Mouse (Mus musculus) intestine, postnatal 0 days (tissue): ENCODE results near the gene Nradd. TPM values are rescaled to one million over a fixed set of nuclear protein-coding genes. Genes with fewer than 3 reads are reported as not detected.

Source experiments
- ATAC-seq: fragments of 200-750 bp; cut with Nextera tagmentation; 2 replicates; pipeline ENCODE4 v1.8.0; 2017; ENCODE audit warnings: mild to moderate bottlenecking, moderate TSS enrichment, moderate library complexity
- H3K27ac ChIP-seq: fragments of 300-500 bp; sonication (generic); 2 replicates; pipeline ENCODE4 v1.5.1; 2014; ENCODE audit warnings: mild to moderate bottlenecking, low read depth, low read length, moderate library complexity
- H3K27me3 ChIP-seq: fragments of 300-500 bp; sonication (generic); replicated peaks from 2 replicates; pipeline ENCODE4 v1.6.1; 2014; ENCODE audit warnings: low read length, mixed read lengths; ENCODE audit not compliant: control insufficient read depth, insufficient read depth
- H3K36me3 ChIP-seq: fragments of 300-500 bp; sonication (generic); 2 replicates; pipeline ENCODE4 v1.6.1; 2014; ENCODE audit warnings: mild to moderate bottlenecking, moderate library complexity; ENCODE audit not compliant: control insufficient read depth, insufficient read depth
- H3K4me1 ChIP-seq: fragments of 300-500 bp; sonication (generic); replicated peaks from 2 replicates; pipeline ENCODE4 v1.6.1; 2014; ENCODE audit warnings: antibody characterized with exemption, low read length, mixed read lengths; ENCODE audit not compliant: control insufficient read depth, insufficient read depth
- H3K4me2 ChIP-seq: fragments of 300-500 bp; sonication (generic); replicated peaks from 2 replicates; pipeline ENCODE4 v1.6.1; 2014; ENCODE audit warnings: low read depth, mild to moderate bottlenecking, moderate library complexity
- H3K4me3 ChIP-seq: fragments of 300-500 bp; sonication (generic); 2 replicates; pipeline ENCODE4 v1.5.1; 2014; ENCODE audit warnings: low read depth, low read length
- H3K9ac ChIP-seq: fragments of 300-500 bp; sonication (generic); 2 replicates; pipeline ENCODE4 v1.6.1; 2014; ENCODE audit warnings: mild to moderate bottlenecking, low read depth, low read length
- H3K9me3 ChIP-seq: fragments of 300-500 bp; sonication (generic); 2 replicates; pipeline ENCODE4 v1.6.1; 2016; ENCODE audit warnings: mixed run types; ENCODE audit not compliant: control insufficient read depth
- CTCF ChIP-seq: sonication (generic); IDR thresholded peaks from 2 replicates; pipeline ENCODE4 v1.5.1; 2016; ENCODE audit warnings: low read depth, mild to moderate bottlenecking, control low read depth, antibody characterized with exemption, moderate library complexity
- WGBS: fragments of 180-500 bp; shearing (Covaris S2); extraction: QIAGEN DNeasy Blood & Tissue Kit; methylation state at CpG from one replicate; pipeline ENCODE4 v1.1.7; 2014; 5-methylcytosine and 5-hydroxymethylcytosine counted together
- polyA plus RNA-seq: library from polyadenylated mRNA; unstranded; fragments of >200 nt; fragmentation: Nextera tagmentation; extraction: Ambion mirVana; gene quantifications from 2 replicates; pipeline ENCODE4 v1.2.1, GENCODE M21; 2015

Gene Nradd
- polyA plus RNA-seq, 1 experiment from 2014 or later, result 39.4 TPM

DNA sequence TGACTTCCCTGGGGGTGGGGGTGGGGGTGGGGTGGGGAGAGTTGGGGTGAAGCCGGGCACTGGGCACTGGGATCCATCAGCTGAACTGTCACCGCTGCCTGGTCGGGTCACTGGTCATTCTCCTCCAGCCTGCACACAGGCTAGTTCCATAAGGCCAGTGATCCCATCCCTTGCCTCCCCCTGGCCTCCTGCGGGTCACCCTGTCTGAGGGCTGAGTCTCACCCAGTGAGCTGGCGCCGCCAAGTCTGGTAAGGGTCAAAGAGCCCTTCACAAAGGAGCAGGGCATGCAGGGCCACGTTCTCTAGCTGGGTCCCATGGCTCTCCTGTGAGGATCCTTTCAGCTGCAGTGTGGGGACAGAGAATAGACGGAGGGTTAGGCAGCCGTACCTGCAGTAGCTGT, 19.5 kb upstream of the Nradd start:
- H3K9ac ChIP-seq, result no peak overlapping the region
- H3K4me2 ChIP-seq, result no peak overlapping the region
- no peaks in the 10 kb centered on the region for H3K4me1 ChIP-seq
- WGBS, result 57% methylated on average over 9 of the region's 9 CpGs
- H3K27me3 ChIP-seq, result no peaks in the 10 kb centered on the region
- TF ChIP-seq CTCF, result no peak
- H3K9me3 ChIP-seq, result no peaks in the 10 kb centered on the region
- peaks cover 8% of the 10 kb centered on the region; the same call in 1 of the 2 replicates for H3K36me3 ChIP-seq
- ATAC-seq, result no peak
- H3K4me3 ChIP-seq, result no peak overlapping the region
- no peak overlapping the region for H3K27ac ChIP-seq

DNA sequence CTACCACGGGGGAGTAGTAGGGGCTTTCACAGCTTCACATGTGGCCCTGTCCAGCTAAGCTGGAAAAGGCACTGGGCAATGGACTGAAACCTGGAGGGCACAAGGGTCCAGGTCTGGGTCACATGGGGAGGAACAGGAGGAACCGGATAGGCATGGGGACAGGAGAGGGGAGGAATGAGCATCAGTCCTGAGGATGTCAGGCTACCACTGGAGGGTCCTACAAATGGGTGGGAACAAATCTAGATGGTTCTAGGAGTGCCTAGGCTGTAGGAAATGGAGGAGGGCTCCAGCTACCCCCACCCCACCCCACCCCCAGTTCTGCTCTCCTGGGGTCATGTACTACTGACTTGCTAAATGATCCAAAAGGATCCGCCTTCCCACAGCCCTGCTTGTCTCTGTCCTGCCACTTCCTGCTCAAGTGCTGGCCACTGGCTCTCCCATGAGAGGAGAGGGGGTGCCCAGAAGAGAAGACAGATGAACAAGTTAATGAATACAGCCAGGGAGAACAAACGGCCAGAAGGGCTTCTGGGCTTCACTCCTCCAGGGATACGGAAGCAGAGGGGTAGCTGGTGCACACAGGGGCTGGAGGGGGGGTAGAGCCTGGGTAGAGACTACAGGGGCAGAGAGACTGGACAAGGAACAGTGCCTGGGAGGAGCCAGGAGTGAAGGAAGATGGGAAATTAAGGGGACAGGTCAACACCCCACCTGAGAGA, 18.7 kb upstream of the Nradd start:
- no peak for TF ChIP-seq CTCF
- whole genome bisulfite sequencing, result 55% methylated on average over 5 of the region's 5 CpGs
- no peak for ATAC-seq
- H3K9me3 ChIP-seq, result no peaks in the 10 kb centered on the region
- H3K27me3 ChIP-seq, result no peaks in the 10 kb centered on the region
- no peak overlapping the region for H3K9ac ChIP-seq
- H3K27ac ChIP-seq, result no peak overlapping the region
- H3K4me2 ChIP-seq, result no peak overlapping the region
- H3K36me3 ChIP-seq, result peaks cover 12% of the 10 kb centered on the region; the same call in 1 of the 2 replicates
- no peaks in the 10 kb centered on the region for H3K4me1 ChIP-seq
- H3K4me3 ChIP-seq, result no peak overlapping the region

DNA sequence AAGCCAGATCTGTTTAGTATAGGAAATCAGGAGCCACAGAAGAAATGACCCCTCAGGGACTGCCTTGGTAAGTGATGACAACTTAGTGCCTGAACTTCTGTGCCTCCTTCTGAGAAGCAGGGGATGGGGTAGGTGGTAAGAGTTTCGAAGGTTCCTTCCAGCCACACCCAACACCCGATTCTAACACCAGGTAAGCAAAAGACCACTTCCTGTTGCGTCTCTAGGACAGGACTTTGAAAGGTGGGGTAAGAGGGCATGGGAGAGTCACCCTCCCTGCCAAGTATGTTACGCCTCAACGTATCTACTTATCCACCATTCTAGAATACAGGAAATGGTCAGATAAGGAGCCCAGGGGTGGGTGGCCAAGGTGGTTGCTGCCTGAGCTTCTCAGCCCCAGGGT, 16.8 kb upstream of the Nradd start:
- Histone ChIP-seq H3K36me3 (peaks cover 15% of the 10 kb centered on the region; the same call in 1 of the 2 replicates), H3K9me3 (no peaks in the 10 kb centered on the region), H3K27ac (no peak overlapping the region), H3K4me2 (no peak overlapping the region), H3K4me1 (no peaks in the 10 kb centered on the region), H3K9ac (no peak overlapping the region), H3K4me3 (no peak overlapping the region), H3K27me3 (no peaks in the 10 kb centered on the region)
- WGBS, result 77% methylated on average over 5 of the region's 5 CpGs
- no peak for ATAC-seq
- no peak for TF ChIP-seq CTCF

DNA sequence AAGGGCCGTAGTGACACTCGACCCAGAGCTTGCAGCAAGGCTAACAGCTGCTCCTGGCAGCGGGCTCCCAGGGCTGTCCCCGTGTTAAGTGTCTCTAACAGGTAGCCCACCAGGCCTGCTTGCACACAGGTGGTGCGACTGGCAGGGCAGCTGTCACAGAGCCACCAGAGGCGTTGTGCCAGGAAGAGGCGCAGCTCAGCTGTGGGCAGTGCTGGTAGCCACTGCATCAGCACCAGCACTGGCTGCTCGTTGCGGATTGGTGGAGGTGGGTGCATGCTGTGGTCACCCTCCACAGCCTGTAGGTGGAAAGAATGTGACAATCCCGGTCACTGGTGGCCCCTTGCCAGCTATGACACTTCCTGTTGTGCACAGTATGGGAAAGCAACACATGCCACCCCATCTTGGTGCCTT, 14.4 kb upstream of the Nradd start:
- TF ChIP-seq CTCF, result no peak
- peaks cover 15% of the 10 kb centered on the region; the same call in 1 of the 2 replicates for H3K36me3 ChIP-seq
- ATAC-seq, result no peak
- H3K4me2 ChIP-seq, result no peak overlapping the region
- H3K9me3 ChIP-seq, result no peaks in the 10 kb centered on the region
- H3K27me3 ChIP-seq, result no peaks in the 10 kb centered on the region
- H3K27ac ChIP-seq, result no peak overlapping the region
- no peak overlapping the region for H3K9ac ChIP-seq
- no peaks in the 10 kb centered on the region for H3K4me1 ChIP-seq
- no peak overlapping the region for H3K4me3 ChIP-seq
- 88% methylated on average over 10 of the region's 10 CpGs for WGBS

DNA sequence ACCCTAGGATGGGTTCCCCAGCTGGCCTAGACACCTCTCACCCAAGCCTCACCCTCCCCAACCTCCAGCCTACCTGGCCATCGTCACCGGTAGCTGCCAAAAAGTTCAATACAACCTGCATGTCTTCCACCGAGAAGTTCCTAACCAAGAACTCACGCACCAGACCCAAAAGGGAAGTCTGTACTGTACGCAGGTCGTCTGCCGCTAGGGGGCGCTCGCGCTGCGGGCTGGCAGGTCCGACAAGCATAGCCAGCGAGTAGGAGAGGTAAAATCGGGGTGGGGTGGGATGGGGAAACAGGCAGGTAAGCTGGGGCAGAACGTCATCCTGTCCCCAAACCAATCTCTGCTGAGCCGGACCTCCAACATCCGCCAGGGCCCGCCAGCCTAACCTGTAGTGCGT, 11.0 kb upstream of the Nradd start:
- WGBS, result 12% methylated on average over 19 of the region's 19 CpGs
- H3K27ac ChIP-seq, result no peak overlapping the region
- H3K27me3 ChIP-seq, result no peaks in the 10 kb centered on the region
- H3K4me1 ChIP-seq, result no peaks in the 10 kb centered on the region
- peaks cover 30% of the 10 kb centered on the region; the same call in 1 of the 2 replicates for H3K36me3 ChIP-seq
- H3K9ac ChIP-seq, result no peak overlapping the region
- no peak overlapping the region for H3K4me2 ChIP-seq
- TF ChIP-seq CTCF, result peak; percentile 99
- ATAC-seq, result peak; percentile 58; the same call in 1 of the 2 replicates
- no peak overlapping the region for H3K4me3 ChIP-seq
- no peaks in the 10 kb centered on the region for H3K9me3 ChIP-seq

DNA sequence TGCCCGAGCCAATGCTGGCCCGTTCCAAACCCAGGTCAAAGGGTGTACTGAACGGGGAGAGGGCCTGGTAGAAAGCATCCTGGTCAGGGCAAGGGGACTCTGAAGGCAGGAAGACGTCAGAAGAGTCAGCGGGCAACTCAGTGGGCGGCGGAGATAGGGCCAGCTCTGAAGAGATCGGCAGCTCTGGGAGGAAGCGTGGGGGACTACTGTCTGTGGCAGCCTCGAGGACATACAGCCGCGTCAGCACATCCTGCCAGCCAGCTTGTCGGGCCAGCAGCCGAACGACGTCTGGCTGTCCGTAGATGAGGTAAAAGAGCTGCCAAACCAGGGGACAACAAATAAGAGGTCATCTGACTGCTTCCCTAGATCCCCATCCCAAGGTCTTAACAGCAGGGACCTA, 9.6 kb upstream of the Nradd start:
- no peaks in the 10 kb centered on the region for H3K4me1 ChIP-seq
- no peak overlapping the region for H3K4me2 ChIP-seq
- no peak for ATAC-seq
- H3K4me3 ChIP-seq, result no peak overlapping the region
- WGBS, result 77% methylated on average over 17 of the region's 17 CpGs
- H3K9me3 ChIP-seq, result no peaks in the 10 kb centered on the region
- H3K9ac ChIP-seq, result no peak overlapping the region
- H3K27me3 ChIP-seq, result no peaks in the 10 kb centered on the region
- H3K27ac ChIP-seq, result no peak overlapping the region
- TF ChIP-seq CTCF, result no peak
- H3K36me3 ChIP-seq, result peaks cover 35% of the 10 kb centered on the region
